In genomic region chr13:119724541-119724940, GRCm38 (mm10) we compare ENCODE assay signal across 14 mouse cellular contexts. TPM values are rescaled to one million over a fixed set of nuclear protein-coding genes. Genes with fewer than 3 reads are reported as not detected.
DNase-seq lines count a peak whose midpoint lies in the region; ATAC-seq and TF ChIP-seq lines count a peak whose summit lies in the region.
"Had no signal": no experiment of that assay in that cellular context is flagged by ENCODE, and none has a peak within 500 bp of the region (broad histone marks: within the 10 kb centered on the region; RNA-seq: fewer than 3 reads in every experiment).

No protein-coding gene starts in this region.

- no peaks in the 10 kb centered on the region for H3K79me2 ChIP-seq in heart, adult 2 months (replicated peaks; ENCODE audit: control insufficient read depth, insufficient read depth, low read length)
- no peaks in the 10 kb centered on the region for H3K79me2 ChIP-seq in liver, adult 2 months (ENCODE audit: control insufficient read depth, insufficient read depth, low read length)
- no peaks in the 10 kb centered on the region for H3K79me2 ChIP-seq in CH12.LX (replicated peaks; ENCODE audit: control insufficient read depth, extremely low read depth, insufficient read depth, poor library complexity, severe bottlenecking)

- intact Hi-C loops in heart, adult 2 months (cut with DNase I): loop anchor here (2.0 kb wide), 1 partner anchor 84 kb away; no protein-coding TSS in a partner anchor
- intact Hi-C loops in heart, postnatal 36 days (cut with DNase I): loop anchor here (5.0 kb wide), 1 partner anchor 82 kb away; no protein-coding TSS in a partner anchor

- H3K4me1 ChIP-seq in heart, adult 2 months (ENCODE audit: control insufficient read depth, insufficient read depth, low read length): no peaks in the 10 kb centered on the region; the same call in 1 of the 2 replicates
- H3K4me1 ChIP-seq in liver, adult 2 months (ENCODE audit: control insufficient read depth, insufficient read depth, low read length): peaks cover 4% of the 10 kb centered on the region; the same call in 1 of the 2 replicates
- no peaks in the 10 kb centered on the region for H3K4me1 ChIP-seq in liver, embryonic 11.5 days (replicated peaks; ENCODE audit: control insufficient read depth, insufficient read depth, low read length)
- peaks cover 2 to 14% of the 10 kb centered on the region in 2 experiments for H3K4me1 ChIP-seq in CH12.LX (ENCODE audit: control insufficient read depth in 1 of 2, insufficient read depth in 2 of 2)

- peak; percentile 32 for TF ChIP-seq RAD21 in CH12.LX (IDR thresholded peaks at IDR 0.05; ENCODE audit: low read depth, low read length)

- H3K9me3 ChIP-seq in liver, embryonic 11.5 days (ENCODE audit: control insufficient read depth, low read length): no peaks in the 10 kb centered on the region
- H3K9me3 ChIP-seq in CH12.LX (replicated peaks; ENCODE audit: low read length): no peaks in the 10 kb centered on the region
- H3K9me3 ChIP-seq: hindbrain, embryonic 10.5 days; limb, embryonic 12.5 days; midbrain, embryonic 10.5 days had no signal

- peak; percentile 57 for TF ChIP-seq CTCF in heart, adult 2 months (IDR thresholded peaks at IDR 0.05)
- peak; percentile 35; the same call in 1 of the 2 replicates for TF ChIP-seq CTCF in liver, adult 2 months (IDR thresholded peaks at IDR 0.05; ENCODE audit: low read depth, low read length)
- peak in 1 of 2 experiments; percentile 59; a peak in 2 of 4 replicates for TF ChIP-seq CTCF in CH12.LX (conservative IDR thresholded peaks at IDR 0.05 in 1 of 2, IDR thresholded peaks at IDR 0.05 in 1 of 2; ENCODE audit: low read depth in 2 of 2, low read length in 2 of 2)

- no peak overlapping the region for H3K27ac ChIP-seq in heart, adult 2 months
- no peak overlapping the region for H3K27ac ChIP-seq in liver, adult 2 months (replicated peaks; ENCODE audit: insufficient read depth, low read depth, low read length)
- H3K27ac ChIP-seq in liver, embryonic 11.5 days (ENCODE audit: low read depth, low read length): no peak overlapping the region
- no peak overlapping the region for H3K27ac ChIP-seq in CH12.LX (ENCODE audit: insufficient read depth, low read depth)
- H3K27ac ChIP-seq: hindbrain, embryonic 10.5 days; limb, embryonic 12.5 days; midbrain, embryonic 10.5 days had no signal

- WGBS in heart, adult 2 months: 80% methylated on average over 7 of the region's 7 CpGs
- 65% methylated on average over 7 of the region's 7 CpGs for WGBS in liver, adult 2 months
- 76% methylated on average over 7 of the region's 7 CpGs for WGBS in liver, embryonic 11.5 days

- dilution Hi-C loops in CH12.LX (cut with MboI; ENCODE audit: extremely low pct_ligation_motif_present, extremely low pct_unique_long_range_greater_than_20kb, low sequenced_read_pairs): no loop called here

- no peak overlapping the region for H3K4me3 ChIP-seq in heart, adult 2 months
- H3K4me3 ChIP-seq in liver, adult 2 months (ENCODE audit: insufficient read depth, low read depth, low read length): no peak overlapping the region
- no peak overlapping the region for H3K4me3 ChIP-seq in liver, embryonic 11.5 days (ENCODE audit: low read depth, low read length)
- H3K4me3 ChIP-seq in CH12.LX (replicated peaks in 1 of 3; ENCODE audit: low read depth in 2 of 3, low read length in 2 of 3, poor library complexity in 1 of 3): no peak overlapping the region
- H3K4me3 ChIP-seq: hindbrain, embryonic 10.5 days; limb, embryonic 12.5 days; midbrain, embryonic 10.5 days had no signal

- H3K27me3 ChIP-seq in heart, adult 2 months (ENCODE audit: control insufficient read depth, insufficient read depth, low read length): no peaks in the 10 kb centered on the region
- no peaks in the 10 kb centered on the region for H3K27me3 ChIP-seq in liver, adult 2 months (ENCODE audit: control insufficient read depth, insufficient read depth, low read length)
- H3K27me3 ChIP-seq in liver, embryonic 11.5 days (replicated peaks; ENCODE audit: control insufficient read depth, insufficient read depth, low read length): no peaks in the 10 kb centered on the region
- no peaks in the 10 kb centered on the region for H3K27me3 ChIP-seq in CH12.LX (replicated peaks)
- H3K27me3 ChIP-seq: limb, embryonic 12.5 days had no signal

- DNase-seq in heart, adult 2 months: no peak
- no peak for DNase-seq in heart, postnatal 36 days
- DNase-seq in liver, adult 2 months (ENCODE audit: extremely low read depth, low read depth, low spot score): peak; percentile 60
- no peak for DNase-seq in liver, embryonic 11.5 days (ENCODE audit: low spot score)
- no peak for DNase-seq in CH12.LX (ENCODE audit: extremely low read depth)
- DNase-seq in induced T-regulatory cell, adult 2 months (ENCODE audit: low read depth): peak; percentile 15
- no peak for DNase-seq in urinary bladder, postnatal 14 days (ENCODE audit: low spot score)
- DNase-seq: cerebellum, postnatal 14 days; kidney, adult 11 months; lung, adult 18-20 months; thymus, postnatal 4 days had no signal

- in situ Hi-C loops in CH12.LX (cut with MboI; ENCODE audit: low pct_ligation_motif_present, low pct_unique_long_range_greater_than_20kb, low sequenced_read_pairs): no loop called here

- no peak for TF ChIP-seq EP300 in heart, adult 2 months (IDR thresholded peaks at IDR 0.05; ENCODE audit: insufficient read depth, low read depth, low read length)
- no peak for TF ChIP-seq EP300 in CH12.LX (IDR thresholded peaks at IDR 0.05; ENCODE audit: low read length)

- no peak for TF ChIP-seq POLR2A in heart, adult 2 months (IDR thresholded peaks at IDR 0.05; ENCODE audit: insufficient read depth, low read depth, low read length)
- no peak for TF ChIP-seq POLR2A in liver, adult 2 months (IDR thresholded peaks at IDR 0.05; ENCODE audit: extremely low read depth, insufficient read depth, low read length)
- TF ChIP-seq POLR2A in CH12.LX (IDR thresholded peaks at IDR 0.05; ENCODE audit: low read depth, low read length): no peak

- no peak for ATAC-seq in liver, embryonic 11.5 days (replicated peaks; ENCODE audit: low FRiP score)

- no peak overlapping the region for H3K4me2 ChIP-seq in liver, embryonic 11.5 days
- H3K4me2 ChIP-seq in CH12.LX (ENCODE audit: insufficient read depth, low read depth, poor library complexity, severe bottlenecking): no peak overlapping the region
- H3K4me2 ChIP-seq: limb, embryonic 12.5 days had no signal

- H3K9ac ChIP-seq in heart, adult 2 months (ENCODE audit: low read depth, low read length): no peak overlapping the region
- H3K9ac ChIP-seq in liver, adult 2 months (ENCODE audit: low read depth, low read length): no peak overlapping the region
- H3K9ac ChIP-seq in liver, embryonic 11.5 days (ENCODE audit: low read depth, low read length): no peak overlapping the region
- H3K9ac ChIP-seq in CH12.LX (ENCODE audit: insufficient read depth, low read depth): no peak overlapping the region
- H3K9ac ChIP-seq: limb, embryonic 12.5 days had no signal

- no peaks in the 10 kb centered on the region for H3K36me3 ChIP-seq in heart, adult 2 months (ENCODE audit: control insufficient read depth, insufficient read depth, low read length)
- no peaks in the 10 kb centered on the region for H3K36me3 ChIP-seq in liver, adult 2 months (ENCODE audit: control insufficient read depth, insufficient read depth, low read length)
- no peaks in the 10 kb centered on the region for H3K36me3 ChIP-seq in liver, embryonic 11.5 days (ENCODE audit: control insufficient read depth, insufficient read depth, low read length)
- no peaks in the 10 kb centered on the region for H3K36me3 ChIP-seq in CH12.LX (replicated peaks in 1 of 2; ENCODE audit: control insufficient read depth in 1 of 2, insufficient read depth in 1 of 2, low read length in 1 of 2)
- H3K36me3 ChIP-seq: hindbrain, embryonic 10.5 days; limb, embryonic 12.5 days; midbrain, embryonic 10.5 days had no signal

TF ChIP-seq in CH12.LX, 34 proteins besides CTCF, POLR2A, EP300 and RAD21:
- TF ChIP-seq ZNF384 (IDR thresholded peaks at IDR 0.05; ENCODE audit: low read depth, low read length) (peak; percentile 75), KAT2A (IDR thresholded peaks at IDR 0.05; ENCODE audit: insufficient replicate concordance, low read length) (no peak), SMC3 (IDR thresholded peaks at IDR 0.05; ENCODE audit: low read depth, low read length) (peak; percentile 46)

RNA-seq across cellular contexts. Expression of gene Nim1k, which starts 31.1 kb away (rescaled TPM):
- 1 to 10 TPM; 1.2 to 1.8 TPM for total RNA-seq in heart, adult 2 months (2021)
- polyA plus RNA-seq in heart, adult 2 months (2012; rRNA removed): 0.64 and 1.2 TPM in 2 replicates
- total RNA-seq in heart, postnatal 36 days (2021): 1 to 10 TPM; 1.2 to 1.6 TPM
- total RNA-seq in liver, adult 2 months (2014; rRNA removed): 1.1 and 1.3 TPM in 2 replicates
- 0.81 and 0.90 TPM in 2 replicates for polyA plus RNA-seq in liver, adult 2 months (2012; rRNA removed)
- polyA plus RNA-seq in liver, embryonic 11.5 days (2014; fragmentation: Nextera tagmentation; extraction: Ambion mirVana): 0.19 and 0.36 TPM in 2 replicates
- total RNA-seq in CH12.LX (2012; rRNA removed) (0.04 TPM in 2 replicates), CH12.LX (2014; rRNA removed) (0.09 and 0.14 TPM in 2 replicates)
- polyA plus RNA-seq in CH12.LX (2012; ENCODE audit: insufficient read length, low read depth): 0.16 and 0.22 TPM in 2 replicates

RNA-seq across cellular contexts. Expression of gene Hmgcs1, which starts 34.4 kb away (rescaled TPM):
- total RNA-seq in heart, adult 2 months (2021): 10 to 100 TPM; 34.9 to 35.4 TPM
- 16.7 and 29.0 TPM in 2 replicates for polyA plus RNA-seq in heart, adult 2 months (2012; rRNA removed)
- total RNA-seq in heart, postnatal 36 days (2021): 10 to 100 TPM; 38.6 to 39.0 TPM
- 350 and 447 TPM in 2 replicates for total RNA-seq in liver, adult 2 months (2014; rRNA removed)
- polyA plus RNA-seq in liver, adult 2 months (2012; rRNA removed): 99.8 and 112 TPM in 2 replicates
- 119 and 136 TPM in 2 replicates for polyA plus RNA-seq in liver, embryonic 11.5 days (2014; fragmentation: Nextera tagmentation; extraction: Ambion mirVana)
- total RNA-seq in CH12.LX (2012; rRNA removed) (57.6 and 61.2 TPM in 2 replicates), CH12.LX (2014; rRNA removed) (175 and 225 TPM in 2 replicates)
- 105 and 119 TPM in 2 replicates for polyA plus RNA-seq in CH12.LX (2012; ENCODE audit: insufficient read length, low read depth)

Comparison
In these comparisons a context has a peak if more than half of its experiments do, and no peak if none do; other contexts are left out.
1. DNase-seq: peak in liver, adult 2 months (single experiment) and induced T-regulatory cell, adult 2 months (single experiment); none in heart, adult 2 months (0 of 2), heart, postnatal 36 days (0 of 2), liver, embryonic 11.5 days (single experiment), CH12.LX (single experiment) and urinary bladder, postnatal 14 days (single experiment).